31 mouse cellular contexts compared by ENCODE assay signal in the genomic region with DNA sequence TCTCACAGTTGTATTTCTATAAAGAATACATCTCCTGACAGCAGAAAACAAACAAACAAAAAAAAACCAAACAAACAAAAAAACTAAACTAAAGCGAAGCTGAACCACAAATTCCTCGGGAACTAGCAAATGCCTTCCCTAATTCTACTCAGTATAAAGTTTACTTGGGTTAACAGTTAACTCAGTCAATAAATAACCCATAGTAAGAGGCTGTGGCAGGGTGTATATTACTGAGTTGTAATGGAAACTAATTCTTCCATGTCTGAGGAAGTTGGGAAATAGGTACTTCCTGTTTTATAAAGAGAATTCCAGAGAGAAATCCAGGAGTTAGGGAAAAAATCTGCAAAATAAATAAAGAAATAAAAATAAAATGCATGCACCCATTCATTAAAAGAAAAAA. TPM values are rescaled to one million over a fixed set of nuclear protein-coding genes. Genes with fewer than 3 reads are reported as not detected.
DNase-seq lines count a peak whose midpoint lies in the region; ATAC-seq and TF ChIP-seq lines count a peak whose summit lies in the region.
"Had no signal": no experiment of that assay in that cellular context is flagged by ENCODE, and none has a peak within 500 bp of the region (broad histone marks: within the 10 kb centered on the region; RNA-seq: fewer than 3 reads in every experiment).

No protein-coding gene starts in this region.

- WGBS in kidney, adult 2 months, result 27% methylated on average over 2 of the region's 2 CpGs
- WGBS in kidney, embryonic 16.5 days, result 62% methylated on average over 2 of the region's 2 CpGs
- WGBS in kidney, embryonic 14.5 days, result 64% methylated on average over 2 of the region's 2 CpGs
- 33% methylated on average over 2 of the region's 2 CpGs for WGBS in liver, adult 2 months
- WGBS in intestine, postnatal 0 days, result 35% methylated on average over 2 of the region's 2 CpGs

- no peak for TF ChIP-seq CTCF in kidney, adult 2 months (conservative IDR thresholded peaks at IDR 0.05; ENCODE audit: insufficient read depth, insufficient read length, low read depth, low read length)
- no peak for TF ChIP-seq CTCF in liver, adult 2 months (IDR thresholded peaks at IDR 0.05; ENCODE audit: low read depth, low read length)
- no peak for TF ChIP-seq CTCF in intestine, postnatal 0 days (IDR thresholded peaks at IDR 0.05; ENCODE audit: low read depth)

- no peak overlapping the region for H3K4me3 ChIP-seq in kidney, adult 2 months (ENCODE audit: insufficient read depth, low read depth, low read length)
- H3K4me3 ChIP-seq in kidney, embryonic 16.5 days (ENCODE audit: low read length), result no peak overlapping the region
- H3K4me3 ChIP-seq in kidney, embryonic 14.5 days (ENCODE audit: low read length), result no peak overlapping the region
- no peak overlapping the region for H3K4me3 ChIP-seq in liver, adult 2 months (ENCODE audit: insufficient read depth, low read depth, low read length)
- no peak overlapping the region for H3K4me3 ChIP-seq in intestine, postnatal 0 days (ENCODE audit: low read depth, low read length)
- H3K4me3 ChIP-seq: embryonic facial prominence, embryonic 13.5 days; embryonic facial prominence, embryonic 15.5 days; erythroblast, embryonic 14.5 days; forebrain, embryonic 10.5 days; forebrain, embryonic 12.5 days had no signal

- no peaks in the 10 kb centered on the region for H3K79me2 ChIP-seq in liver, adult 2 months (ENCODE audit: control insufficient read depth, insufficient read depth, low read length)

- H3K4me1 ChIP-seq in kidney, adult 2 months (ENCODE audit: control insufficient read depth, insufficient read depth, low read length), result no peaks in the 10 kb centered on the region
- no peaks in the 10 kb centered on the region for H3K4me1 ChIP-seq in kidney, embryonic 16.5 days (ENCODE audit: insufficient read depth, low read length)
- H3K4me1 ChIP-seq in kidney, embryonic 14.5 days (ENCODE audit: control insufficient read depth, insufficient read depth, low read length), result no peaks in the 10 kb centered on the region
- H3K4me1 ChIP-seq in liver, adult 2 months (ENCODE audit: control insufficient read depth, insufficient read depth, low read length), result no peaks in the 10 kb centered on the region
- H3K4me1 ChIP-seq in intestine, postnatal 0 days (replicated peaks; ENCODE audit: control insufficient read depth, insufficient read depth, low read length), result no peaks in the 10 kb centered on the region

- no peak for TF ChIP-seq POLR2A in kidney, adult 2 months (IDR thresholded peaks at IDR 0.05; ENCODE audit: low read depth, low read length)
- no peak for TF ChIP-seq POLR2A in liver, adult 2 months (IDR thresholded peaks at IDR 0.05; ENCODE audit: extremely low read depth, insufficient read depth, low read length)

- ATAC-seq in kidney, embryonic 16.5 days (ENCODE audit: low FRiP score, low TSS enrichment), result peak; percentile 77; the same call in 1 of the 2 replicates
- ATAC-seq in kidney, embryonic 14.5 days (ENCODE audit: low FRiP score, low TSS enrichment), result no peak
- 0 out of 2 replicates have a peak, but pooled peaks have one; percentile 41 for ATAC-seq in intestine, postnatal 0 days
- ATAC-seq in inflammation-experienced regulatory T-cells, adult 6 months, result no peak
- ATAC-seq: activated CD4-positive, CD25-positive, alpha-beta regulatory T cell, adult 4 months; CD4-positive, CD25-positive, alpha-beta regulatory T cell, adult 4 months; forebrain, embryonic 14.5 days; Patski had no signal

- no peak overlapping the region for H3K27ac ChIP-seq in kidney, adult 2 months (ENCODE audit: insufficient read depth, low read depth, low read length)
- H3K27ac ChIP-seq in kidney, embryonic 16.5 days (ENCODE audit: low read length), result no peak overlapping the region
- H3K27ac ChIP-seq in kidney, embryonic 14.5 days (ENCODE audit: low read depth, low read length), result no peak overlapping the region
- H3K27ac ChIP-seq in liver, adult 2 months (replicated peaks; ENCODE audit: insufficient read depth, low read depth, low read length), result no peak overlapping the region
- H3K27ac ChIP-seq in intestine, postnatal 0 days (ENCODE audit: low read depth, low read length), result no peak overlapping the region
- H3K27ac ChIP-seq: embryonic facial prominence, embryonic 13.5 days; embryonic facial prominence, embryonic 15.5 days; forebrain, embryonic 10.5 days; forebrain, embryonic 12.5 days had no signal

- H3K9me3 ChIP-seq in kidney, embryonic 16.5 days (ENCODE audit: low read length), result no peaks in the 10 kb centered on the region
- no peaks in the 10 kb centered on the region for H3K9me3 ChIP-seq in kidney, embryonic 14.5 days (ENCODE audit: control insufficient read depth, low read length)
- H3K9me3 ChIP-seq in intestine, postnatal 0 days (ENCODE audit: control insufficient read depth), result no peaks in the 10 kb centered on the region
- H3K9me3 ChIP-seq: embryonic facial prominence, embryonic 13.5 days; embryonic facial prominence, embryonic 15.5 days; forebrain, embryonic 10.5 days; forebrain, embryonic 12.5 days; G1E had no signal

- DNase-seq in kidney, adult 2 months, result peak; percentile 39
- DNase-seq in kidney, postnatal 25 days, result no peak
- peak; percentile 21 for DNase-seq in liver, adult 2 months (ENCODE audit: extremely low read depth, low read depth, low spot score)
- no peak for DNase-seq in liver
- DNase-seq: adrenal gland, adult 8-10 months; adrenal gland, postnatal 14 days; adrenal gland, postnatal 36 days; B cell, adult 2 months; cerebellum, adult 11-12 months; cerebellum, adult 2 months; cerebellum, adult 9-10 months; cerebellum, postnatal 14 days; cerebellum, postnatal 36 days; embryo, embryonic 11 days had no signal

- no peak overlapping the region for H3K9ac ChIP-seq in kidney, embryonic 16.5 days (replicated peaks; ENCODE audit: low read length)
- no peak overlapping the region for H3K9ac ChIP-seq in kidney, embryonic 14.5 days (ENCODE audit: low read depth, low read length)
- no peak overlapping the region for H3K9ac ChIP-seq in liver, adult 2 months (ENCODE audit: low read depth, low read length)
- no peak overlapping the region for H3K9ac ChIP-seq in intestine, postnatal 0 days (ENCODE audit: low read depth, low read length)
- H3K9ac ChIP-seq: embryonic facial prominence, embryonic 13.5 days; embryonic facial prominence, embryonic 15.5 days; forebrain, embryonic 12.5 days had no signal

- H3K36me3 ChIP-seq in kidney, adult 2 months (ENCODE audit: control insufficient read depth, insufficient read depth, low read length), result no peaks in the 10 kb centered on the region
- H3K36me3 ChIP-seq in kidney, embryonic 16.5 days (ENCODE audit: insufficient read depth, low read length), result no peaks in the 10 kb centered on the region
- H3K36me3 ChIP-seq in kidney, embryonic 14.5 days (ENCODE audit: control insufficient read depth, insufficient read depth, low read length), result no peaks in the 10 kb centered on the region
- H3K36me3 ChIP-seq in liver, adult 2 months (ENCODE audit: control insufficient read depth, insufficient read depth, low read length), result no peaks in the 10 kb centered on the region
- no peaks in the 10 kb centered on the region for H3K36me3 ChIP-seq in intestine, postnatal 0 days (ENCODE audit: control insufficient read depth, insufficient read depth)
- H3K36me3 ChIP-seq: embryonic facial prominence, embryonic 13.5 days; embryonic facial prominence, embryonic 15.5 days; forebrain, embryonic 10.5 days; forebrain, embryonic 12.5 days; G1E had no signal

- no peaks in the 10 kb centered on the region for H3K27me3 ChIP-seq in kidney, adult 2 months (replicated peaks; ENCODE audit: control insufficient read depth, insufficient read depth, low read length)
- H3K27me3 ChIP-seq in kidney, embryonic 16.5 days (ENCODE audit: insufficient read depth, low read length), result peaks cover 39% of the 10 kb centered on the region
- H3K27me3 ChIP-seq in kidney, embryonic 14.5 days (ENCODE audit: control insufficient read depth, insufficient read depth, low read length), result peaks cover 34% of the 10 kb centered on the region
- H3K27me3 ChIP-seq in liver, adult 2 months (ENCODE audit: control insufficient read depth, insufficient read depth, low read length), result 0 out of 2 replicates have a peak, but pooled peaks cover 3% of the 10 kb centered on the region
- peaks cover 22% of the 10 kb centered on the region for H3K27me3 ChIP-seq in intestine, postnatal 0 days (replicated peaks; ENCODE audit: control insufficient read depth, insufficient read depth, low read length)
- H3K27me3 ChIP-seq: CH12.LX had no signal

- no peak overlapping the region for H3K4me2 ChIP-seq in kidney, embryonic 16.5 days (replicated peaks; ENCODE audit: low read depth, low read length)
- H3K4me2 ChIP-seq in kidney, embryonic 14.5 days (replicated peaks; ENCODE audit: low read depth, low read length), result no peak overlapping the region
- H3K4me2 ChIP-seq in intestine, postnatal 0 days (replicated peaks; ENCODE audit: low read depth), result peak overlapping the region; percentile 21; the same call in 1 of the 2 replicates
- H3K4me2 ChIP-seq: embryonic facial prominence, embryonic 13.5 days; embryonic facial prominence, embryonic 15.5 days; forebrain, embryonic 12.5 days had no signal

RNA-seq across cellular contexts. Expression of a gene that starts 3.0 kb away (rescaled TPM):
- polyA plus RNA-seq in kidney, adult 2 months (2012; rRNA removed), result 0.46 and 0.52 TPM in 2 replicates
- polyA plus RNA-seq in kidney, embryonic 16.5 days (2015; fragmentation: Nextera tagmentation; extraction: Ambion mirVana), result 0.26 and 0.27 TPM in 2 replicates
- 0.45 and 0.57 TPM in 2 replicates for polyA plus RNA-seq in kidney, embryonic 14.5 days (2014; fragmentation: Nextera tagmentation; extraction: Ambion mirVana)
- total RNA-seq in liver, adult 2 months (2014; rRNA removed), result not detected in 2 replicates
- not detected in 2 replicates for polyA plus RNA-seq in liver, adult 2 months (2012; rRNA removed)
- polyA plus RNA-seq in intestine, postnatal 0 days (2015; fragmentation: Nextera tagmentation; extraction: Ambion mirVana), result 0.05 and 0.12 TPM in 2 replicates
- polyA plus RNA-seq in inflammation-experienced regulatory T-cells, adult 6 months (2017; shearing (Covaris generic)), result not detected
- total RNA-seq: adrenal gland, adult 18-20 months; adrenal gland, adult 8-10 months; adrenal gland, postnatal 14 days; adrenal gland, postnatal 36 days; CH12.LX; common myeloid progenitor, adult 5-6 weeks; G1E had no signal
- polyA plus RNA-seq: activated CD4-positive, CD25-positive, alpha-beta regulatory T cell, adult 4 months; CD4-positive, CD25-positive, alpha-beta regulatory T cell, adult 4 months; erythroblast, embryonic 14.5 days; G1E; Patski had no signal

Comparison
In these comparisons a context has a peak if more than half of its experiments do, and no peak if none do; other contexts are left out.
1. DNase-seq: peak in kidney, adult 2 months (single experiment) and liver, adult 2 months (single experiment); none in kidney, postnatal 25 days (0 of 2) and liver (single experiment).
2. ATAC-seq: peak in kidney, embryonic 16.5 days (single experiment) and intestine, postnatal 0 days (single experiment); none in kidney, embryonic 14.5 days (single experiment) and inflammation-experienced regulatory T-cells, adult 6 months (single experiment).